Mouse (Mus musculus): ENCODE data around the gene Mtor.
A peak's percentile ranks its signal among the peaks of the same experiment; 100 is the strongest.

Gene Mtor

DNA sequence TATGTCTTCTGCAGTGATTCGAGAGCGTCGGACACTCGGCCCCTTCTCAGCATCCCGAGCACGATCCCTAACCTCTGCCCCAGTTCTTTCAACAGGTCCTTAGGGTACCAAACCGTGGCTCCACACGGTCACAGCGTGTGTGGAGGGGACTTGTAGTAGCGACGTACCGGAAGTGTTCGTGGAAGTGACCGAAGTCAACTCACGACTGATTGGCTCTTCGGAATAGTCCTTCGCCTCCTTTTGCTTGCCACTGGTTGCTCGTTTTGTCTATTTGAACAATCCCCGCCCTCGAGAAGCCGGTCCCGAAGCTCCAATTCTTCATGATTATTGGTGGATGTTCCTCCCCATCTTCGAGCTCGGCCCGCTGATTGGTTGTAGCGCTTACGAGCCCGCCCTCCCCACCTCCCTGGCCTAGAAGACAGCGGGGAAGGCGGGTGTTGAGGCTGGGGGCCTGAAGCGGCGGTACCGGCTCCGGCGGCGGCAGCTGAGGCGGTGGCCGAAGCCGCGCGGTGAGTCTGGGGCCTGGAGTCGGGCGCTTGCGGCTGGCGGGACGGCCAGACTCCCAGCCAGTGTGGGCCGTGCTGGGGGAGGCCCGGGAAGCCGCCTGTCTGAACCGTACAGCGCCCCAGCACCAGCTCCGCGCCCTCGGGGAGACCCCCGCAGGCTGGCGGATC, at the start of gene Mtor:
Gene Mtor (plus strand): TSS at position 433 of the 674 bp plus-strand sequence.
- DNase-seq (ENCODE audit: low spot score in 2 of 2) = peak; percentile 91 to 92

DNA sequence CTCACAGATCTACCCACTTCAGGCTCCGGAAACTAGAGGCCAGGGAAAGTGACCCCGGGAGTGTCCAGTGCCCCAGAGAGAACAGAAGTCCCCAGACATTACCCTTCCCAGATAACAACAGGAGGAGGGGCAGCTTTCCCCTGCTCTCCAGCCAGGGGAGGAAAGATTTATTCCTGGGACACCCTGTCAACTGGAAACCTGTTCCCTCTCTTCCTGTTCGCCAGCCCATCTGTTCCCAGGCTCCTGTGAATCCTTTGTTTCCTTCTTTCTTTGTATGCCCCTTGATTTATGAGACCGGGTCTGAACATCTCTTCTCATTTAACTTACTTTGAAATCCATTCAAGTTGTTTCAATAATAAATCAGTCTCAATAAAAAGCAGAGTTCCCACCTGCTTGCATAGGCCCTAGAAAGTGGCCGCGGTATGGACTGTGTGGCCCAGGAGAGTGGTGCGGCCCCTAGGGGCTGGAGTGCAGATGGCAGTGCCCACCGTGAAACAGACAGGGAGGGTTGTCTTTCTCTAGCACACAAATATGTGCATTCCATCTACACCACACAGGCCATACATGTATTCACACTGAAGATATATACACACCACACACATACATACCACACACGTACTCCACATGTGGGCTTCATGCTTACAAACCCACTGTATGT, 48.8 kb upstream of the Mtor start:
- DNase-seq (ENCODE audit: low spot score in 2 of 2) = no peak

DNA sequence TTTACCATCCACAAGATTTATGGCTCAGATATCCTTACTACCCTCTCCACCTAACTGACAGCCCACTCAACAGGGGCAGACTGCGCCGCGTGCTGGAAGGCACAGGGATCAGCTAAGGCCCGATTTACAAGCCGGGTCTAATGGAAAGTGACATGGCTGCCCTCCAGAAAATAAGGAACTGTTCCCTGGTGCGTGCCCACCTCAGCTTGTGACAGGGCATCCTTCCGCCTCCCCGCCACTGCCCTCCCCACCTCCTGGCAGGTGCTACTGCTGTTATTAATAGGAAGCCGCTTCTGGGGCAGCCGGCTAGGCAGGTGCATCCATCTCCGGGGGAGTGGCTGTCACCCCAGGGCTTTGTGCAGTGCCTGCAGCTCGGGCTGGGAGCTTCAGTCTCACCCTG, 45.0 kb upstream of the Mtor start:
- no peak for DNase-seq (ENCODE audit: low spot score in 2 of 2)

DNA sequence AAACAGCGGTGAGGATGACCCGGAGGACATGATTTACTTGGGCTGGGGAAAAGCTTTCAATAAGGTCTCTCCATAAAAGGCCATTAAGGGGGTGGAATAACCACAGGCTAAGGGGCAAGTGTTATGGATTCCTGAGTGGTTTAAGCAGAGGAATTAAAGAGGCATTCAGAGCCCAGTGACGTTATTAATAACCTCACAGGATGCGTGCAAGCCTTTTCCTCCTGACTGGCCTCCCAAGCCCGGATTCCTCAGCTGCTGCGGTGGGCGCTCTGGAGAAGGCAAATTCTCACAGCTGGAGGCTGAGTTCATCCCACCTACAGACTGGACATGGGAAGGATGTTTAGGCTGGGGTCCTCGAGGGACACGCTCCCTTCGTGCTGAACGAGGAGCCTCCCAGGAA, 43.7 kb upstream of the Mtor start:
- DNase-seq (ENCODE audit: low spot score in 2 of 2) = no peak

DNA sequence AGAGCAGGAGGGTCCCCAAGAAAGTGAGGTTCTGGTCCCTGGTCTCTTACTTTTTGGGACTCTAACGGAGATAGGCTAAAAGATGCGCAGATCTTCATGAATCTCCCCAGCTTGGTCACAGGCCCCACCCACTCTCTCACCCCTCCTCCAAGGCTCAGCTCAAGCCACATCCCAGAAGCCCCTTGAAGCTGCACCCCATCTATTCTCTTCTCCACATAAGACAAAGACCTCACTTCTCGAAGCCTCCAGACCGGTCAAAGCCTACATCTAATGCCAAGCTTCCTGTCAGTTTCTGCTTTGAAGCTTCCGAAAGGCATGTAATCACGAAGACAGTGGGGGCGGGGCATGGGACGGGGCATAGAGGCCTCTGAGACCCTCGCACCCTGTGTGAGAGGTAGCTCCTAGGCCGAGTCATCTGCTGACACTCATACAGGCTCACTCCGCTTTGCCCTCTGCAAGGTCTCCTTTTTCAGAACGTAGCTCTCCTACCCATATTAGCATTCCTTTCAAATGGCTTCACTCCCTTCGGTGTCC, 43.1 kb upstream of the Mtor start:
- DNase-seq (ENCODE audit: low spot score in 2 of 2) = no peak

DNA sequence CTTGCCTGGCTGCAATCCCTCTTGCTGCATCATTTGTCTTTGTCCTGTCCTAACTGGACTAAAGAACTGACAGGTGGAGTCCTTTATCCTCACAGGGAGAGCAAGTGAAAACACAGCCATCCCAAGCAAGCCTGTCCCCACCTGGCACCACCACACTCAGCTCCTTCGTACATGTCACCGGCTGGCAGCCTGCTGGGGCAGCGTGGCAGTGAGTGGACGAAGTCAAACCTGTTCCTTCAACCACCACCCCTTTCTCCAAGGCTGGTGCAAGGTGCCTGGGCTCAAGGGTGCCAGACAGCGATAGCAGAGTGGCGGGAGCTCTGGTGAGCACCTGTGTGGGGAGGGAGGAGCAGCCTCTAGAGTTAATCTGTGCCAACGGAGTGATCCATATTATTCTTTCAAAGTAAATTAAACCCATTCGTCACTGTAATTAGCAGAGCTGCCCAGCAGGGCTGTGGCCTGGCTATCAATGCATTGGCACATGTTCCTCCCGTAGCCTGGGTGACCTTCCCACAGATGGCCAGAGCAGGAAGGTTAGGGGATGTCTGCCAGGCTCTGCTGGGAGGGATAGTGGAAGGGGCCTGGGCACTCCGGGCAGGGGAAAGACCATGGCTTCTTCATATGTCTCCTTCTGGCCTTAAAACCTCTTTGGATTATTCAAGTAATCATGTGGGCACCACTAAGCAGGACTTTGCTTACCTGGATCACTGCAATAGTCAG, 40.0 kb upstream of the Mtor start:
- DNase-seq (ENCODE audit: low spot score in 2 of 2) = no peak

DNA sequence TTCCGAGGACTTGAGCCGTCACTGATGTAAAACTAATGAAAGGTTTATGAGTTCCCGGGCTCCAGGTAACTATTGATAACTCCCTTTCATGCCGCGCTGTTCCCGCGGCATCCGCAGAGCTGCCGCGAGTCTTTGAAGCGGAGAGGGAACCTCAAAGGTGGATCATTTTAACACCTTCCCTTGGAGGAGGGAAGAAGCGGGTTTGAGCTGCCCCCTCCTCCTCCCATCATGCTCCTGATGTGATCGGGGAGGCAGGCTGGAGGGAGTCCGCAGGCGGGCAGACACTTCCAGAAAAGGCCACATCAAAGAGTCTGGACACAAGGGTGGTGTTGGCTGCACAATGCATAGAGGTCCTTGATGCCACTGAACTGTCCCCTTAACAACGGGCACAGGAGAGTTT, 32.8 kb upstream of the Mtor start:
- no peak for DNase-seq (ENCODE audit: low spot score in 2 of 2)

DNA sequence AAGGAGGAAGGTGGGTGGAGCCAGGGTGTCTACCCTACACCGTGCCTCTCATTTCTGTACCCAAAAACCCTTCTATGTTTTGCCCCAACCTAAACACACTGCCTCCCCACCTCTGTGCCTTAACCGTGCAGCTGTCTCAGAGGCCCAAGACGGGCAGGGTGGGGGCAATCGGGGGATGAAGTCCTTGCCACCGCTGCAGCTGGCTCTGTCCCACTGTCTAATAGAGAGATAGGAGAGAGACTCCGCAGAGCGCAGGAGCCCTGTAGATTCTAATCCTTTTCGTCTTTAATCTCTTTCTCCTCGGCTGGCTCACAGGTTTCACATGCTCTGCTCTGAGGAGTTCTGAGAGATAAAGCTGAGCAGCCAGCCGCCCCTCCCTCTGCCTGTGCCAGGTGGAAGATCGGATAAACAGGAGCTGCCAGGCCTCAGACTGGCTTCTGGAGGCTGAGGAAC, 31.3 kb upstream of the Mtor start:
- no peak for DNase-seq (ENCODE audit: low spot score in 2 of 2)

DNA sequence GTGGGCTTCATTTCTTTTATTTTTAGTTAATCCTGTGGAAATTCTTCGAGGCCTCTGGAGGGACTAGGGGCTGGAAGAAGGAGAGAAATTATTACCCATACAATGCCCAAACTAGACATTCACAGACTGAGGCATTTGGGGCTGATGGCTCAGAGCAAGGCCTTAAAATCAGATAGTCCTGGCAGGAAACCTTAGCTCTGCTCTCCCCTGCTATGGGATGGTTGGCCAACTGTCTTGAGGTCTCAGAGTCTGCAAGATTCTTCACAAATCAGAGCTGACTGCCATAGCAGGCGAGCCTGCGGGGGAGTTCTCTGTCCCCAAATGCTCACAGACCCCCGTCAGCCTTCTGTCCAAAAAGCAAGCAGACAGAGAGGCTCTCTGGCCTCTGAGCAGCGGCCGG, 30.9 kb upstream of the Mtor start:
- no peak for DNase-seq (ENCODE audit: low spot score in 2 of 2)

DNA sequence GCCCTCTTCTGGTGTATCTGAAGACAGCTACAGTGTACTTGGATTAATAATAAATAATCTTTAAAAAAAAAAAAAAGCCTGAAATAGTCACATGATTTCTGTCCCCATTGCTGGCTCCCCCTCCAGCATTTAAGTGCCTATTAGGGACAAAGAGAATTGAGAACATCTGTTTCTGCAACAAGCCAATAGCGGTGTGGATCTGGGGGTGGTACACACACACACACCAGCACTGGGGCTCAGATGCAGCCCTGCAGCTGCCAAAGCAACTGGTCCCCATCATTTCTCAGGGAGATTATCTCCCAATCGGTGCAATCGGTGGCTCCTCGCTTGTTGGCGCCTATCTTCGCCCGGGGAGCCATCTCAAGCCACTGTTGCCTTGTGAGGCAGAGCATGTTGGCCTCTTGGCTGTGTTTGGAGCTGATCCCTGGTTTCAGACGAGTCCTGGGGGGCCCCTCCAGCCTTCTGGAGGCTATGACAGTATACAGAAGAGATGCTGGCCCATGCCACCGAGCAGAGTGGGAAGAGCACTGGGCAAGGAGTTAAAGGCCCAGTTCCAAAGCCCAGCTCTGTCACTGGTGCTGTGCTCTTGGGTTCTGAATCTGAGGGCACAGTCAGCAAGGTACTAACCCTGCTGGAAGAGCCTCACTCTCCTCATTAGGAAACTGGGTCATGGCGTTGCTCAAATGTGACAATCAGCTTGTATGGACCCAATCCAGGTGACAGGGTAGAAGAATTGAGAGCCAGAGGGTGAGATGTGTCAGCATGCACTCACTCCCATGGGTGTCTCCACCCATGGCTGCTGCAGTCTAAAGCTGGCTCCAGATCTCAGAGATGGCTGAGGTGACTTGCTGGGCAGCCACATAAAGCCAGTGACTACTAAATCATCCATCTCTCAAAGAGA, 21.2 kb upstream of the Mtor start:
- no peak for DNase-seq (ENCODE audit: low spot score in 2 of 2)

DNA sequence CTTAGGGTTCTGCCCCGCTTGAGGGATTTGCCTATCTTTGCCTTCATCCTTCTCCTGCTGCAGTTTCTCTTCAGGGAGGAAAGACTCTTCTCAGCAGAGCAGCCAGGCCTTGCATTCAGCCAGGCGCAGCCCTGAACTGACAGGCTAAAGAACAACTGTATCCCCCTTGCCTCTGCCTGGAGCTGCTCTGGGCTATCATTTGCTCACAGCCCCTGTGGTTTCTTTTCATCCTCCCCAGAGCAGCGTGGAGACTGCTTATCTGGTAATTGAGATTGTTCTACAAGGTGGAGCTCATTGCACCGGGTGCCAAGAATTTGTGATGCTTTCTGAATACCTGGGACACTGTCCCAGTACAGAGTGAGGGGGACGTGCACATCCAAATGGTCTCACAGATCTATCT, 19.9 kb upstream of the Mtor start:
- DNase-seq (ENCODE audit: low spot score in 2 of 2) = no peak

DNA sequence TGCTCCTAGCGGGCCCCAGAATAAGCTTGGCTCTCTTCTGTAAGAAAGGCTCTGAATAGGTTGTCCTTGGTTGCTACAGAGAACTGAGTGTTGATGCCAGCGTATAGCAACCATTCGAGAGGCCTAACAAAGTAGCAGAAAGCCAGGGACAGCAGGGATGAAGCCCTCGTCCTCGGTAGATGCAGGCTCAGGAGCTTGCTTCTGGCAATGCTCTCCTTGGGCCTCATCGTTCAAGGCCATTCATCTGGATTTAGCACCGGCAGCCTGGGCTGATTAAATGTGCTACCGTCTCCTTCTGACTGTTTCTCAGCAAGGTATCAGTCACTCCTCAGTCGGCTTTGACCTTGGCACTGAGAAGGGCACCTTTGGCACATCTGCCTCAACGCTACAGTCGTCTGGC, 19.3 kb upstream of the Mtor start:
- no peak for DNase-seq (ENCODE audit: low spot score in 2 of 2)

DNA sequence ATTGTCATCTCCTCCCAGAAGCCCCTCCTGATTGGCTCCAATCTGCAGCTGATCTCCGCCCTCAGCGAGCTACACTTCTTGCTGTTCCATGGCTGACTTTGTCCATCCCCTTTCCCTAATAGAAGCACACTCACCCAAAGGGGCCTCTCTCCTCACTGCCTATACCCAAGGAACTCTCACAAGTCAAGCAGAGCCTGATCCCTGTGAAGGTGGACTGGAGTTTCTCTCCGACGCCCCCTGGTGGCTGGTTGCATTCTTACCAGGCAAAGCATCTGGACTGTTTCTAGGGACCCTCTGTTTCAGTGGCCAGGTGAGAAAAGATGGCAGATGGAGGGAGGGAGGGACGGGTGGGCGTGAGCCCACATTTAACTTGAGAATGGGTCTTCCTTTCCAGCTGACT, 18.7 kb upstream of the Mtor start:
- peak in 1 of 2 experiments; percentile 76 for DNase-seq (ENCODE audit: low spot score in 2 of 2)

DNA sequence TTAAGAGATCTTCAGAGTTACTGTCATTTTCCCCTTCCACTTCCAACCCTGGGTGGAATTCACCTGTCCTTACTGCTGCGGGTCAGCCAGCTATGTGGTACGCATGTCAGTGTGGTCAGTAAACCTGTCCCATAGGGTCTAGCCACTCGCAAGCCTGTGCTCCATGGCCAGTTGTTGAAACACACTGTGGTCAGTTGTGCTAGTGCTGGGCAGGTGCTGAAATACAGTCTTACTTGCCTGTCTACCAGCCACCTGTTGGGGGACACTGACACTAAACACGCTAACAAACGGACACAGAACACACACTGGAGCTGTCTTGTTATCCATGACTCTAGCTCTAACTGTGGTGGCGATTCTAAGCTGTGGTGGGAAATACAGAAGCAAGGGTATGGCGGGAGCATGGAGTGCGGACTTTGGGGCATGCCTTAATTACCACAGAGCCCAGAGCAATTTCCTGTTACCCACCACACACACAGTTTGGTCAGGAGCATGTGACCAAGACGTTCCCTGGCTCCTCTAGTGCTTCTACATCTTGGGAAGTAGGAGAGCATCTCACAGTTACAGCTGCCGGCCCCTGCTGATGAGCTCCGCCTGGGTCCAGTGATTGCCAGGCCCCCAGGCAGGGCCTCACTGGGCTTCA, 17.4 kb upstream of the Mtor start:
- DNase-seq (ENCODE audit: low spot score in 2 of 2) = no peak

DNA sequence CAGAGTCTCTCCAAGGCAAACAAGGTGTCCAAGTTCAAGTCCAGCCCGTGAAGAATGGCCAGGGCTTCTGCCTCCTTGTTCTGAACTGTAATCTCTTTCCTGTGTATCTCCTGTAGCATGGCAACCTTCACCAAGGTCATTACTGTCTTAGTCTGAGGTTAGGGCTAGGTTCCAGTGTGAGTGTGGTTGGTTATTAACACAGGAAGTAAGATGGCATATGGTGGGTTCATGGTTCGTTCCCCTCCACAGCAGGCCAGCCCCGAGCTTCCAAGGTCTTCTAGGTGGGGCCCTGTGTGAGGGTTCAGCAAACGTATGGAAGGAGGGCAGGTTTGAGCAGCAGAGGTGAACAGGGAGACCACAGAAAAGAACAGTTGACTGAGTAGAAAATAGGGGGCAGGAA, 15.9 kb upstream of the Mtor start:
- DNase-seq (ENCODE audit: low spot score in 2 of 2) = no peak

DNA sequence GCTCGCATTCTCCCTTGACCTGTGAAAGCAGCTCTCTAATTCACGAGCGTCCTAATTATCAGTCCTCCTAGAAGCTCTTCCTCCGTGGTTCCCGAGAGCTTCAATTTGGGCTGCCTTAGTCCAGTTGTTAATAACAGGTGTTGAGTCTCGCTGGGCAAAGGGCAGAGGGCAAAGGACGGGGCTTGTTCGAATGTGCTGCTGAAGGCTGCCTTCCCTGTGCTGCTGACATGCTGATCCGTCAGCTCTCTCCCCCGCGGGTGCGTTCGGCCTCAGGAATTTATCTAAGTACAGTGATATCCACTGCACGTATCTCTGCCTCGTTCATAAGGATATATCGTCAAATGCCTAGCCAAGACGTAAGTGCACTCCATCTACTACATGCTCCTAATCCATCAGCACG, 15.1 kb upstream of the Mtor start:
- DNase-seq (ENCODE audit: low spot score in 2 of 2) = no peak

DNA sequence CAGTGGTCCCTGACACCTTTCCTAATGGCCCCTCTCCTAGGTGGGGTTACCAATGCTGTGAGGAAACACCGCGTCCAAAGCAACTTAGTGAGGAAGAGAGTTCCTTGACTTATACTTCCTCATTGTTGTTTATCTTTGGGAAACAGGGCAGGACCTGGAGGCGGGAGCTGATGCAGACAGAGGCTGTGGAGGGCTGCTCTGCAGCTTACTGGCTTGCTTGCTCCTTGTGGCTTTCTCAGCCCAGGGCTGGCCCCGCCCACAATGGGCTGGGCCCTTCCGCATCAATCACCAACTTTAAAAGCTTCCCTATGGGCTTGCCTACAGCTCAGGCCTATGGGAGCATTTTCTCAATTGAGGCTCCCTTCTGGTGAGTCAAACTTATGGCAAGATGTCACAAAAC, 14.6 kb upstream of the Mtor start:
- no peak for DNase-seq (ENCODE audit: low spot score in 2 of 2)

DNA sequence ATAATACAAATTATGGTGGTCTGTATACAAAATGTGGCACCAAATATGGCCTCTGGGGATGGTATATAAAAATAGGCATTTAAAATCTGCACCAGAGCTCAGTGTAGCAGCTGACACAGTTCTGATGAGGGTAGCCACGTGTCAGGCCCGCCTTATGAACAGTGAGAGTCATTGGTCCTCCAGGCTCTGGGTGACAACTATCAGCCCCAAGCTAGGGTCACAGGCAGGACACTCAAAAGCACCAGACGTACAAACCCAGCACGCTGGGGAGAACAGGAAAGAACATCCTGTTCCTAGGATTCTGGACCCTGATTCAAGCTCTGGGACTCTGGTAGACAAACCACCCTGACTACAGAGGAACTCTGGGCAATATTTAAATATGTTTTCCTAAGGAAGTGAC, 13.9 kb upstream of the Mtor start:
- DNase-seq (ENCODE audit: low spot score in 2 of 2) = no peak

DNA sequence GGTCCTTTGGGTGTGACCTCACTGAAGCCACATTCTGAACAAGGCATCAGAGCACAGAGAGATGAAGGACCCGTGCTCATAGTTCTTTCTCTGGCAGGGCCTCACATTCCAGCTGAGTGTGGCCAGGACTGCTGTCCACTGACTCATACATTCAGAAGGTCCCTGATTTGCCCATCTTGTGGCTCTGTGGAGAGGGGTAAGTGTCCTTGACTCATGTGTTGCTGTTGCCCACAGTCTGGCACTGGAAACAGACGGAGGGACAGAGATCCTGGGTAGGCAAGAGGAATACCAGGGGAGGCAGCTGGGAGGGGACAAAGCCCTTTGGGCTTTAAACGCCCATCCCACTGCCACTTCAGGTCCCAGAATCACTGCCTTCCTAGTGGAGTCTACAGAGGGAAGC, 13.3 kb upstream of the Mtor start:
- DNase-seq (ENCODE audit: low spot score in 2 of 2) = no peak

DNA sequence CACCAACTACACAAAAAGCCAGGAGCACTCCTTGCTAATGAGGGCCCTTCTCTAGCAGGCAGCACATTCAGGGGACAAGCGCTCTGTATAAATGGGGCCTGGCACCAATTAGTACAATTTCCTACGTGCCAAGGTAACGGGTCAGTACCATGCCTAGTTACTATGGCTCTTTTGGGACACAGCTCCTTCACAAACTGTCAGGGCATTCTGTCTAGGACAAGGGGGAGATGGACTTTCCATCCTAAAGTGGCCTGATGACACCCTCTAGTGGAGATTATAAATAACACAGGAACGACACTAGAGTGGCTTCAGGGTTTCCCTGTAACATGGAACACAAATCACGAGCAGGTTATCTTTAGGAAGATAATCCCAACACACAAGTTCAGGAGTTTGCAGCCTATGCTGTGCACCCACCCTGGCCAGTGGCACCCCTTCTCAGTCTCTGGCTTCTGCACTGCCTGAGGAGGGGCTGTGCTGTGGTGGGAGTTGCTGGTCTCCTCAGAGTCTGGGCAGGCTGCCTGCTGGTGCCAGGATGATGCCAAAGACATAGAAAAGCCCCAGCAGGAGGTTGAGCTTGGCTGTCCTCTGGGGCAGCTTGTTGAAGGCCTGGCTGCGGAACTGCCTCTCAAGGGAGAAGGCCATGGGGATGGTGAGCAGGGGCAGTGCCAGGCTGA, 12.6 kb upstream of the Mtor start:
- no peak for DNase-seq (ENCODE audit: low spot score in 2 of 2)

DNA sequence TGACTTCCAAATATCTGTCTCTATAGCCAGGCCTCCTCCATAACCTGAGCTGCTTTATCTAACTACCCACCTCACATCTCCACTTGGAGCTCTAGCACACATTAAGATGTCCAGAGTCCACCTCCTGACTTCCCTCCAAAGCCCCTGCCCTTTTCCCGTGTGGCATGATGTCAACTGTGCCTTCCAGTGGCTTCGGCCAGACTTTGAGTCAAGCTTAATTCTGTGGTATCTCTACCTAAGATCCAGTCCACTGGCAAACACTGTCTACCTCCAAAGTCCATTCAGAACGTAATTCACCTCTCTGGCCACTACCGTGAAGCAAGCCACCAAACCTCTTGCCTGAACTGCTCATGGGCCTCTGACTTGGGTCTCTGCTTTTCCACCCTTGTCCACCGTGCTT, 6.5 kb upstream of the Mtor start:
- DNase-seq (ENCODE audit: low spot score in 2 of 2) = no peak
